Mouse (Mus musculus) MEL (cell line): Measurements from ENCODE around the gene Lemd1.
"Not testable (repeated sequence)": the region's sequence is repeated elsewhere in the genome, so short reads cannot be mapped to it uniquely, and the experiment has no call there.

Experiments used
- CHD1 ChIP-seq: IDR thresholded peaks from 2 replicates; pipeline ENCODE4 v1.6.1; 2012; ENCODE audit warnings: low read depth, mild to moderate bottlenecking, inconsistent platforms, low read length, improper control_type of control experiment
- CHD2 ChIP-seq: IDR thresholded peaks from 2 replicates; pipeline ENCODE4 v1.6.1; 2011; ENCODE audit warnings: low read length, improper control_type of control experiment
- CTCF ChIP-seq, 3 experiments: IDR thresholded peaks in 2 of 3; conservative IDR thresholded peaks in 1 of 3; 2 replicates each; pipeline ENCODE4 v1.5.1; 2011 to 2012; ENCODE audit warnings: low read length in 3 of 3, low read depth in 2 of 3, mild to moderate bottlenecking in 2 of 3, improper control_type of control experiment in 1 of 3, inconsistent platforms in 1 of 3, mixed read lengths in 1 of 3, moderate library complexity in 1 of 3; ENCODE audit not compliant: control insufficient read depth in 1 of 3, insufficient read depth in 1 of 3, poor library complexity in 1 of 3, severe bottlenecking in 1 of 3
- ELF1 ChIP-seq: IDR thresholded peaks from 2 replicates; pipeline ENCODE4 v1.6.1; 2014; ENCODE audit warnings: low read depth, mild to moderate bottlenecking, inconsistent platforms, low read length, improper control_type of control experiment, moderate library complexity
- EP300 ChIP-seq, 2 experiments: IDR thresholded peaks; 2 replicates each; pipeline ENCODE4 v1.6.1; 2011; ENCODE audit warnings: improper control_type of control experiment in 2 of 2, low read length in 2 of 2, low read depth in 1 of 2, mild to moderate bottlenecking in 1 of 2
- GATA1 ChIP-seq: IDR thresholded peaks from 2 replicates; pipeline ENCODE4 v1.6.1; 2011; ENCODE audit warnings: low read depth, low read length, improper control_type of control experiment
- MEF2A ChIP-seq: IDR thresholded peaks from 2 replicates; pipeline ENCODE4 v1.6.1; 2014; ENCODE audit warnings: low read depth, mild to moderate bottlenecking, inconsistent platforms, low read length, improper control_type of control experiment; ENCODE audit not compliant: poor library complexity, insufficient replicate concordance, severe bottlenecking; ENCODE audit errors: extremely low read depth
- MYB ChIP-seq: IDR thresholded peaks from 2 replicates; pipeline ENCODE4 v1.6.1; 2011; ENCODE audit warnings: mild to moderate bottlenecking, low read depth, low read length, improper control_type of control experiment
- MYC ChIP-seq: IDR thresholded peaks from 2 replicates; pipeline ENCODE4 v1.6.1; 2011; ENCODE audit warnings: low read depth, mild to moderate bottlenecking, low read length, improper control_type of control experiment, moderate library complexity
- POLR2A ChIP-seq, 2 experiments: IDR thresholded peaks; 2 replicates each; pipeline ENCODE4 v1.6.1; 2011 to 2012; ENCODE audit warnings: low read length in 2 of 2, mild to moderate bottlenecking in 2 of 2, control low read depth in 1 of 2, improper control_type of control experiment in 1 of 2, low read depth in 1 of 2, moderate library complexity in 1 of 2; ENCODE audit not compliant: control insufficient read depth in 1 of 2, insufficient read depth in 1 of 2, poor library complexity in 1 of 2
- RCOR1 ChIP-seq: IDR thresholded peaks from 2 replicates; pipeline ENCODE4 v1.6.1; 2012; ENCODE audit warnings: low read depth, mild to moderate bottlenecking, inconsistent platforms, low read length, improper control_type of control experiment
- SMC3 ChIP-seq: IDR thresholded peaks from 2 replicates; pipeline ENCODE4 v1.6.1; 2011; ENCODE audit warnings: low read depth, low read length, improper control_type of control experiment
- TCF12 ChIP-seq: IDR thresholded peaks from 2 replicates; pipeline ENCODE4 v1.6.1; 2014; ENCODE audit warnings: low read depth, mild to moderate bottlenecking, inconsistent platforms, low read length, improper control_type of control experiment, moderate library complexity
- ZKSCAN1 ChIP-seq: IDR thresholded peaks from 2 replicates; pipeline ENCODE4 v1.6.1; 2012; ENCODE audit warnings: low read depth, mild to moderate bottlenecking, inconsistent platforms, low read length, improper control_type of control experiment, moderate library complexity

- not testable (repeated sequence) for TF ChIP-seq MEF2A; TCF12; EP300 (IDR thresholded peaks at IDR 0.05; ENCODE audit: low read depth in 1 of 2, low read length in 2 of 2); CTCF (IDR thresholded peaks at IDR 0.05 in 2 of 3, conservative IDR thresholded peaks at IDR 0.05 in 1 of 3; ENCODE audit: control insufficient read depth in 1 of 3, insufficient read depth in 1 of 3, low read depth in 2 of 3, low read length in 3 of 3, poor library complexity in 1 of 3, severe bottlenecking in 1 of 3); RCOR1; MYB; POLR2A (IDR thresholded peaks at IDR 0.05; ENCODE audit: control insufficient read depth in 1 of 2, insufficient read depth in 1 of 2, low read depth in 1 of 2, low read length in 2 of 2, poor library complexity in 1 of 2); MYC; CHD1; ZKSCAN1; ELF1; GATA1; SMC3; CHD2
These were observed 89.4 kb downstream of the Lemd1 start for GRCm38 (mm10) chr1:132280636-132281035.
